Mouse (Mus musculus) urinary bladder, postnatal 36 days (tissue): Measurements from ENCODE around the gene Il17re.

ENCODE experiments used
- DNase-seq, 2 experiments: peaks; one replicate each; pipeline ENCODE4 v3.0.0; 2022; ENCODE audit warnings: low spot score in 2 of 2, mixed read lengths in 1 of 2

Gene Il17re

GRCm38 (mm10) chr6:113457952-113458534 is at the start of gene Il17re:
Il17re (plus strand) TSS chr6:113458484.
- DNase-seq, result no peak

- no peak for DNase-seq
Observed at GRCm38 (mm10) chr6:113410001-113410400, 48.3 kb upstream of the Il17re start.

DNA sequence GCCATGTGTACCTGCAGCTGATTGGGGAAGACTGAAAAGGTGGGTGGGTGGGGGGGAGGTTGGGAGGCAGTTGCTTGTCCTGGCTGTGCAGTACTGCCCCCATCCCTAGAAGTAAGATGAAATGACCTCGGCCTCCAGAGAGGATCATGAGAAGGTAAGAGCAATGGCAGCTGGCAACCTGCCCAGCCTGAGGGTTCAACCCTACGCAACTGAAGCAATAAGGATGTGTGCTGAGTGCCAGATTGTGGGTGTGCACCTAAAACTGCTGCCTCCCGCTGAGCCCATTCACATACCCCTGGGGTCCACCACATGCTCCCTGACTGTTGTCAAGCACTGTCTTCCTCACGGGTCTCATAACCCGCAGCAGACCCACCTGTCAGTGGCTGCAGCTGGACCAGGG is 41.9 kb upstream of the Il17re start:
- no peak for DNase-seq

DNA sequence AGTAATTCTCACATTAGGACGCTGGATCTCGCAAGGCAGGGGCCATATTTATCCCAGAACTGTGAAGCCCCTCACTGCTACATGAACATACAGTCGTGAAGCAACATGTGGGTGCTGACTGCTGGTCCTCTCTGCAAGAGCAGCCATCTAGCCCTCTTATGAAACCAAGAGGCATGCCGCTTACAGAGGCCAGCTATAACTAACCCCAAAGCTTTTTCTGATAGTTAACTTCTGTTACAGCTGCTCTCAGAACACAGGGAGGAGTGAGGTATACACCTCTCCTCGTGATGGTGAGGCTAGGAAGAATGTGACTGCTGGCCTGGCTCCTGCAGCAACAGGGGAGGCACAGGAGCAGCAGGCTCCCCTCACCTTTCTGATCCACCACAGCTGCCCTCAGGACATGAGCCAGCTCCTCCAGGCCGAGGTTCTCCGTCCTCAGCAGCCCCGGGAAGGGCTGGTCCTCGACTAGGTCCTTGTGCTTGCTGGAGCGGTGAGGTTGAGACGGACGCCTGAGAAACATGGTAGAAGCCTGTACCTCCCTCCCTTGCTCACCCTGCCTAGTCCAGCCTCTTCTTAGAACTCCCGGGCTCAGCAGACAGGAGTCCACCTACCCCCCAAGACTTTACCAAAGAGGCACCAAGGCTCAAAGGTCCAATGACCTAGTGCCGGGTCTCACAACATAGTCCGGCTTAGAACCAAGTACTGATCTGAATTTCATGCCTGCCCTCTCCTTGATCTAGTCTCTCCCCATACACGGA is 39.7 kb upstream of the Il17re start:
- DNase-seq, result no peak

DNA sequence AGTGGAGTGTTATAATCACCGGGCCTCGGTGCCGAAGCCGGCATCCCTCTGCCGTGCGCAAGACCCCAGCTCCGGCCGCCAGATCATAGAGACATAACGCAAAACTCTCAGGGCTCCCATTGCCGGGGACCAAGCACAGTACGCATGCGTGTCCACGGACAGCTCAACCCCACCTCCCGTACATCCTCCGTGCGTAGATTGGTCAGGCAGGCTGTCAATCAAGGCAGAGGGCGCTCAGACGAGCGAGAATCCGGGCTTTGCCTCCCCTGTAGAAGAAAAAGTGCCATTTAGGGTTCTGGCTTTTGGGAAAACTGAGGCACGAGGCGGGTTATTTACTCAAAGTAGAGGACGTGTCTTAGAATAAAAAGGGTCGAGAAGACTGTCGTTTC is 39.1 kb upstream of the Il17re start, which contains the start of gene Rpusd3:
Gene Rpusd3, minus strand, starts transcription at position 142 of the 389 bp plus-strand sequence.
- peak; percentile 97 for DNase-seq

DNA sequence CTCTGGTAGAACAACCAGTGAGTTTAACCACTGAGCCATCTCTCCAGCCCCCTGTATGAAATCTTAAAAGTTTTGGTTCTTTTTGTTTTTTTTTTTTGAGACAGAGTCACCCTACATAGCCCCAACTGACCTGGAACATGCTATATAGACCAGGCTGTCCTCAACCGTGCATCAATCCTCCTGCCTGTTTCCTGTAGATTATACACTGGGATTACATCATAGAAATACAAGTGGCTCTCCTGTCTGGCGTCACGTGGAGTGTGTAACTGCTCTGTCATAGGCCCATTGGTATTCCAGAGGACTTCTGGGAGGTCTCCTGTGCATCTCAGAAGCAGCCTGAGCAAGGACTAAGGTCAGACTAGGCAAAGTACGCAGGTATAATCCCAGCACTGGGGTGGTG is 35.3 kb upstream of the Il17re start:
- DNase-seq, result no peak

- no peak for DNase-seq
Observed at GRCm38 (mm10) chr6:113424187-113424586, 34.1 kb upstream of the Il17re start.

DNA sequence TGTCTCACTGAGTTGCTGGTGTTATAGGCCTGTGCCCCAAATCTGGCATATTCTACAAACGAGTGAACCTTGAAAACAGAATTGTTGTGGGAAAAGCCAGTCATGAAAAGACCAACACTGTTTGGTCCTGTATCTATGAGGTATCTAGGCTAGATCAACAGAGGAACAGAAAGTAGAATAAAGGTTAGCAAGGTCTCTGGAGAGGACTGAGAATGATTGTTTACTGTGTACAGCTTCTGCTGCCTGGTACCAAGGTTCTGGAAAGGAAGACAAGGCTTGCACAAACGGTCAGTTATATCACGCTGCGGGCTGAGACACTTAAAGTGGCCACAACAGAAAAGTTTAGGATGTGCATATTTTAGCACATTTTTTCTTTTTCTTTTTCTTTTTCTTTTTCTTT is 31.6 kb upstream of the Il17re start:
- DNase-seq, result no peak

DNA sequence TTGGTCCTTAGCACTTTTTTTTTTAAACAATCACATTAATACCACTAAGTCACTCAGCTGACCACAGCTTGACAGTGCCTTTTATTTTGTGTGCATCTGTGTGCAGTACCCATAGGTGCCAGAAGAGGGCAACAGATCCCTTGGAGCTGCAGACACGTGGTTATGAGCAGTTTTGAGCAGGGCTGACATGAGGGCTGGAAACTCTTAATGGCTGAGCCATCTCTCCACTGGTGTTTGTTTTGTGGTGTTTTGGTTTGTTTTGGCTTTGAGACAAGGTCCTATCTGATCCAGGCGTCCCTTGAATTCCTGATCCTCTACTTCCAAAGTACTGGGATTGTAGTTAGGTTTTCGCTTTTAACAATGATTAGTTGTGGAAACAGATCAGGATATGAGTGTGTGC is 30.9 kb upstream of the Il17re start:
- DNase-seq, result peak in 1 of 2 experiments; percentile 33

- no peak for DNase-seq
Observed at GRCm38 (mm10) chr6:113428006-113428405, 30.3 kb upstream of the Il17re start.

GRCm38 (mm10) chr6:113429965-113430364 is 28.3 kb upstream of the Il17re start:
- DNase-seq, result no peak

GRCm38 (mm10) chr6:113430846-113431245 is 27.4 kb upstream of the Il17re start:
- DNase-seq, result no peak

GRCm38 (mm10) chr6:113431801-113432200 is 26.5 kb upstream of the Il17re start:
- no peak for DNase-seq

DNA sequence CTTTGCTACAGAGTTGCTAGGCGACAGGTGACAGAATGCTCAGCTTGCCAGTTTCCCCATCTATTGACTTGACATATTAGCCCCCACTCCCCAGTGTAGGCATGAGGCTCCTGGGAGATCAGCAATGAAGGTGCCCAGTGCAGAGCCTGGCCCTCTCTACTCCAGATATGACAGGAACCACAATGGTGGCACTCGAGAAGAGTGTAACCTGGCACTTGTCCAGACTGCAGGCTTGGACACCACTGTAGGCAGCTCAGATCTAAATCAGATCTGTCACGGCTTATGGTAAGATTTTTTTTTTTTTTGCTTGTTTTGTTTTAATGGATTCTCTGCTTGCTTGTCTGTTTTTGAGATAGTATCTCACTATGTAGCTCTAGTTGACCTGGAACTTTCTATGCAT is 24.6 kb upstream of the Il17re start:
- DNase-seq, result no peak

GRCm38 (mm10) chr6:113434691-113435090 is 23.6 kb upstream of the Il17re start:
- peak in 1 of 2 experiments; percentile 60 for DNase-seq

- DNase-seq, result peak in 1 of 2 experiments; percentile 44
Observed at GRCm38 (mm10) chr6:113435664-113436205, 22.5 kb upstream of the Il17re start, which contains the start of gene Cidec. Cidec (minus strand) TSS chr6:113435760.

GRCm38 (mm10) chr6:113437135-113437534 is 21.1 kb upstream of the Il17re start:
- no peak for DNase-seq

- peak in 1 of 2 experiments; percentile 46 for DNase-seq
Observed at GRCm38 (mm10) chr6:113438721-113439430, 19.4 kb upstream of the Il17re start.

DNA sequence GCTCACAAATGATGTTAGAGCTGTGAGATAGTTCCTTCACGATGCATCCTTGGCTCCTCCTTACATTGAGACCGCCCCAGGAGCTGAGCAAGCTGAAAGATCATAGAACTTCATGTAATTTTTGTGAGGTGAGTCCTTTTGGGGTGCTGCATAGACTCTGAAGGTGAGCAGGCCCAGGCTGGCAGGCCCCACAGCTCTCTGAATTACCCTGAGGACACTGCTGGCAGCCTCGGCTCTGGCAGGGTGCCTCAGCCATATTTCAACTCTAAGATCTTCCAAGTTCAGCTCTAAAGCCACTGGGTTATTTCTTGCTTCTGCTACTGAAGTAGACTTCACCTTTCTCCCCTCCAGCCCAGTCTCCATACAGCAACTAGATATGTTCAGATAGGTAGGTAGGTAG is 17.6 kb upstream of the Il17re start:
- DNase-seq, result peak in 1 of 2 experiments; percentile 34

DNA sequence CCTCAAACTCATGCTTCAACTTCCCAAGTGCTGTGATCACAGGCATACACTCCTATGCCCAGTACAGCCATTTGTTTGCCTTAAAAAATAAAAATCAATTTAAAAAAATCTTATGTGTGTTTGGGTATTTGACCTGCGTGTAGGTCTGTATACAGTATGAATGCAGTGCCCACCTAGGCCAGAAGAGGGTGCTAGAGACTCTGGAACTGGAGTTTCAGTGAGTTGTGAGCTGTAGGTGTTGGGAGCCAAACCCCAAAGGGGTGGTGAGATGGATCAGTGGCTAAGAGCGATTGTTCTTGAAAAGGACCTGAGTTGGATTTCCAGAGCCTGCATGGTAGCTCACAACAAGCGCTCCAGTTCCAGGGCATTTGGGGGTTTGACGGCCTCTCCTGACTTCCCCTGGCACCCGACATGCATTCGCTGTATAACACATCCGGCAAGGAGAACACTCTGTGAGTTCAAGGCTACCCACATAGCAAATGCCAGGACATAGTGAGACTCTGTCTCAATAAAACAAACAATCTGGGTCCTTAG is 17.1 kb upstream of the Il17re start:
- DNase-seq, result peak; percentile 69 to 76

- DNase-seq, result no peak
Observed at GRCm38 (mm10) chr6:113442087-113442441, 16.2 kb upstream of the Il17re start.

DNA sequence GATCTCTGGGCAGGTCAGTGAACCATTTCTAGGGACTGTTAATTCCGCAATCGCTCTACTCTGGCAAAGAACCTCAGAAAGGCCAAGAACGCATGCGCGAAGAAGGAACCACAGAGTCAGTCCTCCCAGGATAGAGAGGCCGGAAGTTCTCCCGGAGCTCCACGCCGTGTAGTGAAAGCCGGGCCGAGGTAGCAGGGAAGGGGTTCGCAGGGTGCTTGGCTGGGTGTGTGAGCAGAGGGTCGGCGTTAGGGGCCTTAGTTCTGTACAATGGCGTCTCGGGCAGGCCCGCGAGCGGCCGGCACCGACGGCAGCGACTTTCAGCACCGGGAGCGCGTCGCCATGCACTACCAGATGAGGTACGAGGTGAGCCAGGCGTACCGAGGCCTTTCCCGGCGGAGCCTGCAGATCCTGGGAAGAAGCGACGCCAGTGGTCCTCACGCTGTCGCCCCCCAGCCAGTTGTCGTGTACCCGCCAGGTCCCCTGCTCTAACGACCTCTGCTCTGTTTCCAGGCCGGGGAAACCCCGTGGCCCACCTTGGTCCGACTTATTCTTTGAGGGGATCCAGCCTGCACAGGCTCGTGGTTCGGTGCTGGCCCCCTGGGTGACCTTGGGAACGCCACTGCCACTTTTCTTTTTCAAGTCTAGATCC is 15.7 kb upstream of the Il17re start, which contains the start of gene Jagn1:
Gene Jagn1, plus strand, starts transcription at position 128 of the 649 bp plus-strand sequence.
- peak; percentile 85 to 92 for DNase-seq
